In the genomic region with DNA sequence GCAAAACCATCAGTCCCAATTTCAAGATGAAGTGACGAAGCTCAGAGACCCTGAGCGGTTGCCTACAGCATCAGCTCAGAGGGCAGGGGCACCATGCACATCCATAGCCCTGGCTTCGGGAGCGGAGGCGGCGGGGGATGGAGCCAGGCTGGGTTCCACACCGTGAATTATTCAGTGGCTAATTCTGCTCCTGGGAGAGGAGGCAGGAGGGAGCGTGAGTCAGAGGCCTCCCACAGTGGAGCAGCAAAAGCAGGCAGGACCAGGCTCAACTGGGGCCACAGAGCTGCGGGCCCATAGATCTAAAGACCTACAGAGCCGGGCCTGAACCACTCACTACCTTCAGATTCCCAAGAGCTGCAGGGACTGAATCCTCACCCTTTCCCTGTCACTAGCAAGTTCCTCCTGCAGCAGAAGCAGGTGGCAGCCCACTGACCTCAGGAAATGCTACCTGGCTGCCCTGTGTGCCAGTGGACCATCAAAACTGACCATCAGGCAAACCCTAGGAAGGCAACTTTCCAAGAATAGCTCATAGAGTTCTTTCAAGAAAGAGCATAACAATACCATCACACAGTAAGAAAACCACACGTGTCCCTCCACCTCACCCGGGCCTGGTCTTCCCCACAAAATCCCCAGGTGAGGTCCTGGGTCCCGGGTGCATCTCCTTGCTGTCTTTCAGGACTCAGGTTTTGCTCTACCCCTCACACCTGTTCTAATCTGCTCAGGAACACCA, we compare ENCODE assay signal across 7 mouse cellular contexts. TPM values are rescaled to one million over a fixed set of nuclear protein-coding genes. Genes with fewer than 3 reads are reported as not detected.
DNase-seq lines count a peak whose midpoint lies in the region; ATAC-seq lines count a peak whose summit lies in the region.

No protein-coding gene starts in this region.

- H3K4me1 ChIP-seq in brown adipose tissue, adult 24 weeks (ENCODE audit: control insufficient read depth, insufficient read depth, insufficient read length, low read length): peaks cover 16% of the 10 kb centered on the region
- peaks cover 62% of the 10 kb centered on the region for H3K4me1 ChIP-seq in embryonic facial prominence, embryonic 15.5 days
- H3K4me1 ChIP-seq in limb, embryonic 11.5 days (ENCODE audit: control insufficient read depth, insufficient read depth, low read length): peaks cover 24% of the 10 kb centered on the region
- H3K4me1 ChIP-seq in stomach, embryonic 14.5 days (ENCODE audit: control insufficient read depth, insufficient read depth, low read length): peaks cover 34% of the 10 kb centered on the region

- no peak overlapping the region for H3K27ac ChIP-seq in brown adipose tissue, adult 24 weeks (replicated peaks; ENCODE audit: low read depth, low read length)
- peak overlapping the region; percentile 85 for H3K27ac ChIP-seq in embryonic facial prominence, embryonic 15.5 days (replicated peaks)
- H3K27ac ChIP-seq in limb, embryonic 11.5 days (replicated peaks; ENCODE audit: low read depth, low read length): no peak overlapping the region
- H3K27ac ChIP-seq in stomach, embryonic 14.5 days (ENCODE audit: low read length): no peak overlapping the region

- H3K9me3 ChIP-seq in embryonic facial prominence, embryonic 15.5 days (replicated peaks): no peaks in the 10 kb centered on the region
- H3K9me3 ChIP-seq in limb, embryonic 11.5 days (ENCODE audit: control insufficient read depth, low read length): no peaks in the 10 kb centered on the region
- H3K9me3 ChIP-seq in stomach, embryonic 14.5 days (ENCODE audit: control insufficient read depth, low read depth, low read length): no peaks in the 10 kb centered on the region

- H3K4me3 ChIP-seq in brown adipose tissue, adult 24 weeks (ENCODE audit: insufficient read depth, low read depth, low read length): peak overlapping the region; percentile 73
- H3K4me3 ChIP-seq in embryonic facial prominence, embryonic 15.5 days (replicated peaks): peak overlapping the region; percentile 98
- peak overlapping the region; percentile 95 for H3K4me3 ChIP-seq in limb, embryonic 11.5 days (ENCODE audit: low read depth, low read length)
- peak overlapping the region; percentile 99 for H3K4me3 ChIP-seq in stomach, embryonic 14.5 days (ENCODE audit: low read depth, low read length)

- 38% methylated on average over 13 of the region's 13 CpGs for WGBS in embryonic facial prominence, embryonic 15.5 days
- WGBS in limb, embryonic 11.5 days: 75% methylated on average over 13 of the region's 13 CpGs
- WGBS in stomach, embryonic 14.5 days: 53% methylated on average over 13 of the region's 13 CpGs

- peaks cover 13% of the 10 kb centered on the region; the same call in 1 of the 2 replicates for H3K36me3 ChIP-seq in embryonic facial prominence, embryonic 15.5 days
- H3K36me3 ChIP-seq in limb, embryonic 11.5 days (ENCODE audit: control insufficient read depth, insufficient read depth, low read length): peaks cover 10% of the 10 kb centered on the region
- peaks cover 11% of the 10 kb centered on the region; the same call in 1 of the 2 replicates for H3K36me3 ChIP-seq in stomach, embryonic 14.5 days (ENCODE audit: control insufficient read depth, insufficient read depth, low read length)

- no peak for ATAC-seq in embryonic facial prominence, embryonic 15.5 days (ENCODE audit: insufficient number of reproducible peaks, low FRiP score, low TSS enrichment, low read depth)
- no peak for ATAC-seq in limb, embryonic 11.5 days (ENCODE audit: insufficient number of reproducible peaks, low FRiP score, low TSS enrichment, low read depth)
- ATAC-seq in stomach, embryonic 14.5 days (ENCODE audit: insufficient number of reproducible peaks, insufficient read depth, low FRiP score, low read depth): no peak

- peak overlapping the region; percentile 88 for H3K4me2 ChIP-seq in embryonic facial prominence, embryonic 15.5 days (replicated peaks)
- H3K4me2 ChIP-seq in limb, embryonic 11.5 days (ENCODE audit: low read depth, severe bottlenecking): peak overlapping the region; percentile 73
- H3K4me2 ChIP-seq in stomach, embryonic 14.5 days (replicated peaks; ENCODE audit: low read depth, low read length): peak overlapping the region; percentile 71

- DNase-seq in layer of hippocampus, adult 8-10 months (ENCODE audit: low spot score in 2 of 2): peak; percentile 58 to 69
- no peak for DNase-seq in layer of hippocampus, postnatal 10 days (ENCODE audit: low spot score in 2 of 2)
- DNase-seq in limb, embryonic 11.5 days (ENCODE audit: low spot score): no peak
- DNase-seq in testis, postnatal 14 days (ENCODE audit: low spot score): no peak

- H3K27me3 ChIP-seq in embryonic facial prominence, embryonic 15.5 days: no peaks in the 10 kb centered on the region
- no peaks in the 10 kb centered on the region for H3K27me3 ChIP-seq in limb, embryonic 11.5 days (ENCODE audit: control insufficient read depth, insufficient read depth, low read length)
- H3K27me3 ChIP-seq in stomach, embryonic 14.5 days (ENCODE audit: control insufficient read depth, insufficient read depth, low read length): no peaks in the 10 kb centered on the region

- H3K9ac ChIP-seq in embryonic facial prominence, embryonic 15.5 days: peak overlapping the region; percentile 100
- H3K9ac ChIP-seq in limb, embryonic 11.5 days (ENCODE audit: low read length): peak overlapping the region; percentile 97
- peak overlapping the region; percentile 97 for H3K9ac ChIP-seq in stomach, embryonic 14.5 days (replicated peaks; ENCODE audit: low read depth, low read length)

RNA-seq across cellular contexts. Expression of a gene that starts 1.6 kb away (rescaled TPM):
- 100 to 1,000 TPM; 160 to 168 (median 167) TPM for total RNA-seq in layer of hippocampus, adult 8-10 months (2022)
- total RNA-seq in layer of hippocampus, postnatal 10 days (2021): 100 to 1,000 TPM; 371 to 388 TPM
- polyA plus RNA-seq in brown adipose tissue, adult 24 weeks (2012; ENCODE audit: insufficient read depth, insufficient read length, missing spikeins): 4.8 and 5.2 TPM in 2 replicates
- polyA plus RNA-seq in embryonic facial prominence, embryonic 15.5 days (2015; fragmentation: Nextera tagmentation; extraction: Ambion mirVana): 42.3 and 43.7 TPM in 2 replicates
- polyA plus RNA-seq in limb, embryonic 11.5 days (2014; fragmentation: Nextera tagmentation; extraction: Ambion mirVana): 51.4 and 58.3 TPM in 2 replicates
- 41.9 and 43.1 TPM in 2 replicates for polyA plus RNA-seq in stomach, embryonic 14.5 days (2014; fragmentation: Nextera tagmentation; extraction: Ambion mirVana)

RNA-seq across cellular contexts. Expression of a gene that starts 40.1 kb away (rescaled TPM):
- 10 to 100 TPM; 18.1 to 25.0 (median 22.8) TPM for total RNA-seq in layer of hippocampus, adult 8-10 months (2022)
- total RNA-seq in layer of hippocampus, postnatal 10 days (2021): 10 to 100 TPM; 29.3 to 38.8 TPM
- 4.6 and 29.0 TPM in 2 replicates for polyA plus RNA-seq in brown adipose tissue, adult 24 weeks (2012; ENCODE audit: insufficient read depth, insufficient read length, missing spikeins)
- polyA plus RNA-seq in embryonic facial prominence, embryonic 15.5 days (2015; fragmentation: Nextera tagmentation; extraction: Ambion mirVana): 31.8 and 36.0 TPM in 2 replicates
- polyA plus RNA-seq in limb, embryonic 11.5 days (2014; fragmentation: Nextera tagmentation; extraction: Ambion mirVana): 9.0 and 10.8 TPM in 2 replicates
- polyA plus RNA-seq in stomach, embryonic 14.5 days (2014; fragmentation: Nextera tagmentation; extraction: Ambion mirVana): 22.4 and 25.8 TPM in 2 replicates

RNA-seq across cellular contexts. Expression of a gene that starts 55.0 kb away (rescaled TPM):
- 10 to 100 TPM; 48.7 to 69.6 (median 65.9) TPM for total RNA-seq in layer of hippocampus, adult 8-10 months (2022)
- total RNA-seq in layer of hippocampus, postnatal 10 days (2021): 10 to 100 TPM; 53.7 to 54.5 TPM
- polyA plus RNA-seq in brown adipose tissue, adult 24 weeks (2012; ENCODE audit: insufficient read depth, insufficient read length, missing spikeins): 2.4 and 3.1 TPM in 2 replicates
- 24.6 and 28.2 TPM in 2 replicates for polyA plus RNA-seq in embryonic facial prominence, embryonic 15.5 days (2015; fragmentation: Nextera tagmentation; extraction: Ambion mirVana)
- 15.1 and 22.7 TPM in 2 replicates for polyA plus RNA-seq in limb, embryonic 11.5 days (2014; fragmentation: Nextera tagmentation; extraction: Ambion mirVana)
- polyA plus RNA-seq in stomach, embryonic 14.5 days (2014; fragmentation: Nextera tagmentation; extraction: Ambion mirVana): 24.7 and 28.1 TPM in 2 replicates

RNA-seq across cellular contexts. Expression of a gene that starts 57.6 kb away (rescaled TPM):
- 10 to 100 TPM; 19.6 to 24.3 (median 22.0) TPM for total RNA-seq in layer of hippocampus, adult 8-10 months (2022)
- total RNA-seq in layer of hippocampus, postnatal 10 days (2021): 10 to 100 TPM; 27.6 to 28.5 TPM
- 4.8 and 5.1 TPM in 2 replicates for polyA plus RNA-seq in brown adipose tissue, adult 24 weeks (2012; ENCODE audit: insufficient read depth, insufficient read length, missing spikeins)
- 24.2 and 26.0 TPM in 2 replicates for polyA plus RNA-seq in embryonic facial prominence, embryonic 15.5 days (2015; fragmentation: Nextera tagmentation; extraction: Ambion mirVana)
- 11.7 and 12.0 TPM in 2 replicates for polyA plus RNA-seq in limb, embryonic 11.5 days (2014; fragmentation: Nextera tagmentation; extraction: Ambion mirVana)
- 12.5 and 14.8 TPM in 2 replicates for polyA plus RNA-seq in stomach, embryonic 14.5 days (2014; fragmentation: Nextera tagmentation; extraction: Ambion mirVana)

Comparison
In these comparisons a context has a peak if more than half of its experiments do, and no peak if none do; other contexts are left out.
1. DNase-seq: peak in layer of hippocampus, adult 8-10 months (2 of 2); none in layer of hippocampus, postnatal 10 days (0 of 2), limb, embryonic 11.5 days (single experiment) and testis, postnatal 14 days (single experiment).
2. Peak in every context shown above with its lines, with median percentiles within 50 percentile points of each other: H3K4me3 ChIP-seq, H3K4me2 ChIP-seq and H3K9ac ChIP-seq.